Mouse (Mus musculus) lung, postnatal 14 days (tissue): ENCODE measurements around the gene Rcan2.

Experiments
- DNase-seq: peaks from one replicate; pipeline ENCODE4 v3.0.0; 2021

The Rcan2 gene

DNA sequence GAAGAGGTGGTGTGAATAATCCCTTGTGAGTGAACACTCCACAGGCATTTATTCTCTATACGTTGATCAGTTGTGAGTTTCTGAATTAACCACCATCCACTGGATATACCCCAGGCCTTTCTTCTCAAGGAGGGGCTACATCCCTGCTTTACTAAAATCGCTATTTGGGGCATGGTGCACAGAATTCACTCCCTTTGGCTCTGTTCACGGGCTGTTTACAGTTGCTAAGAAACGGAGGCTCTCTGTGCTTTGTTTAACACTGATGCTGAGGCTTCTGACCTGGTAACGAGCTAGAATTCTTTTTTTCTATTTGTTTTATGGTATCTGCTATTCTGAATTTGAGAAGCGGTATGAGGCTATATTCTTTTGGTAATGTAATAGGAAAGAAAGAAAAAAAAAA is 224.8 kb downstream of the Rcan2 start:
- DNase-seq = no peak

DNA sequence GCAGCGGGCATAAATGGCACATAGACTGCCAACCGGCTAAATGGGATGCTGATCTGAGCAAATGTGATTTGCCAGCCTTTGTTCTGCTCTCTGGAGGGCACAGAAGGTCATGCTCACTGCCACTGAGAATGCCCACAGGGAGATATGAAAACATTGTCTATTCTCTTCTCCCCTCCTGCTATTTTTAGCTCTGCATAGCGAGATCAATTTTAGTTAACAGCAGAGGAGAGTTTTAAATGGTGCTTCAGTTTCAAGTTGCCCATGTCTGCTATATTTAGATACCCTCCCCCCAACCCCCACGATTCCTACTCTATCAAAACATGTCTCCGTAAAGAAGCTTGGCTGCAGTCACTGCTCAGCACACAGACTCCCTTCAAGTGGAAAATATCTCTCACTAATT is 225.2 kb downstream of the Rcan2 start:
- DNase-seq = no peak

DNA sequence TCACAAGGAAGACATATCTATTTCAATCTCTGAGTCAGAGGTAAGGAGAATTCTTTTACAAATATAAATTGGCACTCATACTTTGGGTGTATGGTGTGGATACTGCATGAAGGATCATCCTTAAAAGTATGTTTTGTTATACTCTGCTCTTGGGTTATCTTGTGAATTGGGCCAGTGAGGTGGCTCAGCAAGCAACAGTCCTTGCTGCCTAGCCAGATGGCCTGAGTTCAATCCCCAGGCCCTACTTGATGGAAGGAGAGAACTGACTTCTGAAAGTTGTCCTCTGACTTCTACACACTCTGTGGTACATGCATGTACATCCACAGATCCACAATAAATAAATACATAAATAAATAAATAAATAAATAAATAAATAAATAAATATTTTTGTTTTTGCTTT is 225.6 kb downstream of the Rcan2 start:
- no peak for DNase-seq

DNA sequence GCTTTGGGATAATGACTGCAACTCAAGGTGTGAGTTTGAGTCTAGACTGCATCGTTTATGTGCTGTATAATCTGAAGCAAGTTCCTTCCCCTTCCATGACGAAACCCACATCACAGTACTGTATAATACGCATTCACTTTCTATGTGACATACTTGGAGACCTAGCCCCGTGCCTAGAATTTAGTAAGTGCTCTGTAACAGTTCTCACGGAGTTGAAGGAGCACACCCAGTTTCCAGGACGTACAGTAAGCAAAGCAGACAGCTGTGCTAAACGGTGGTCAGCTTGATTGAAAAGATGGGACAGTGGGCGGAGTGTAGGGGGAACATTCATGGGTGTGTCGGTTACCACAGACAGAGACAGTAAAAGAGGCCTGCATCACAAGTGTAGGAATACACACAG is 226.2 kb downstream of the Rcan2 start:
- DNase-seq = no peak

DNA sequence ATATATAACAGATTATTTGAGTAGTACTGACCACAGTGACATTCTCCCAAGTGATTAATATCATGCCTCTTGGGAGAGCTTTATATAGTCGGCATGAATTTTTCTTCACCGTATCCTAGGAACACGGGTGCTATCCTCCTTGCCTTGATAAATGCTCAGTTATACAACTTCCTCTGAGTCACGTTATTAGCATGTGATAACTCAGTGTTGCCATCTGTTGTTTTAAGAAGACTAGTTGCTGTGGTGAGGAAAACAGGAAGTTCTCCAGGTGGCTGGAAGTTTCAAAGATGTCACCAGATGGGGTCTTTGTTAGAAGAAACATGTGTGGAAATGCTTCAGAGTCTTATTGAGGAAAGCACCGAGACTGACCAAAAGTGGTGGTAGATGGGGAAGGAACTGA is 228.5 kb downstream of the Rcan2 start:
- no peak for DNase-seq

DNA sequence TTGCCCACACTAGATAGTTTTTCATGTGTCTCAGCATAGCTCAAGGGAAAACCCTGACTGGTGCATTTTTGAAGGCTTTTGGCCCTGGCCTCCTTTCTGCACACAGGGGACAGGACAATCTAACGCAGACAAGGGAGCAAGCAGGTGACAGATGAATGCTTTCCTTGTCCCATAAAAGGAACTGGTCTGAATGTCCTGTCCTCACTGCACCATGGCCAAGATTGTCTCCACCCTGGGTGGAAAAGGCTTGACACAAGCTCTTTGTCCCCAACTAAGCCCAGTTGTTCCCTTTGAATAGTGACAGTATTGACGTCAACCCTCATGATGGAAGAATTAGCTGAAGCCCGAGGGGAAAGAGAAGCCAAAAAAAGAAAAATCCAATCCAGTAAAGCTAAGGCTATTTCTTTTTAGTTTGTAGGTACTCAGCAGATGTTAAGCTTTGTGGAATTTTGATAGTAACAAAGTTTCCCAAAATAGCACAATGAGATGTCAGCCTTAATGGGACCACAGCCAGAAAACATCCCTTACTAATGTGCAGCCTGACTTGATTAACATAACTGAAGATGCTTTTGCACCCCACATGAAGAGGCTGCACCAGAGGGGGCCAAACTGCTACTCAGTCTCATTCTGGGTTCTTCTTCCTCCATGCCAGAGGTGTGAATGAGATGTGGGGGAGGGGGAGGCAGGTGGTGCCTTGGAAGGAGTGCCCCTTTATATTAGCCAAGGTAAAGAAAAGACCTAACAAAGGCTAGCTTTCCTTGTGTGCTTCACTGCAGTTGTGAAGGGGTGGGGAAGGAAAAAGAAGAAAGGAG is 229.8 kb downstream of the Rcan2 start:
- no peak for DNase-seq

DNA sequence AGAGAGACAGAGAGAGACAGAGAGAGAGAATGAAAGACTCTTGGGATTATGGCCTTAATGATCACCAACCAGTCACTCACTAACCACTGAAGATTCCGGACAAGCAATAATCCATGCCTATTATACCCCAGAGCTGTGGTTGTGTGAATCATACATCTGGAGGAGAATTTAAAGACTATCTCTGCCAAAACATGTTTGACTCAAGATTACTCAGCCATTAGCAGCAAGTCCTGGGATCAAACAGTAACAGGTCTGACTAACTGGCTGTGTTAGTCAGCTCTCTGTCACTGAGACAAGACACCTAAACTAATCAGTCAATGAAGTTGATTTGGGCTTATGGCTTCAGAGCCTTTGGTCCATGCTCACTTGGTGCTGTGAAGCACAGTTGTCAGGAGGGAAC is 233.9 kb downstream of the Rcan2 start:
- no peak for DNase-seq

DNA sequence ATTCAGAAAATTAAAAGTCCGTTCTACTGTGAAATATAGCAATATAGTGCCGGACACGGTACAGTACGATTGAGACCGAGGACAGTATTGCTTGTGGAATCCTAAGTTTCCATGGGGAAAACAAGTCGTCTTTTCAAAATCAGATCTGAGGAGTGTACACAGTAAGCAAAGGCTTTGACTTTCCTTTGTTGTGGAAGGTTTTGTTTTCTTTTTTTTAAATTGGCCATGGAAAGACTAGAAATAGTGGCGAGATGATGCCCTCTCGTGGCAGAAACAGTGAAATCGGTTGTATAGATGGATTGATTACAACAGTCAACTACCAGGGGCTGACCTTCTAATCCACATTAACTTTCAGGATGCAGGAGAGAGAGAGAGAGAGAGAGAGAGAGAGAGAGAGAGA is 237.5 kb downstream of the Rcan2 start:
- peak; percentile 48 for DNase-seq

DNA sequence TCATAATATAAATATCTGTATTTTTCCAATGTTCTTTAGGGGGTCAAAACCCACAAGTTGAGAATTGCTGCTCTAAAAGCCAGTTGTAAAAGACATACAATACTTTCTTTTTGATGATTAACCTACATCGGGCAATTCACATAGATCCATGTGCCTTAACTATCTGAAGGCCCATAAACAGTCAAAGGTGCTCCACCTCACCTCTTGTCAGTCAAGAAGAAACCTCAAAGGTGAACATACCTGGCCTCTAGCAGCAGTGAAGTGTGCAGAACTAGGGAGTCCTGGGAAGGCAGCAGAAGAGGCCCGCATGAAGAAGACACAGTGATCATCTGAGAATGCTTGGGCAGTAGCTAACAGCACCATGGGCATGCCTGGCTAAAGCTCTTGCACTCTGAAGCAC is 239.3 kb downstream of the Rcan2 start:
- no peak for DNase-seq

DNA sequence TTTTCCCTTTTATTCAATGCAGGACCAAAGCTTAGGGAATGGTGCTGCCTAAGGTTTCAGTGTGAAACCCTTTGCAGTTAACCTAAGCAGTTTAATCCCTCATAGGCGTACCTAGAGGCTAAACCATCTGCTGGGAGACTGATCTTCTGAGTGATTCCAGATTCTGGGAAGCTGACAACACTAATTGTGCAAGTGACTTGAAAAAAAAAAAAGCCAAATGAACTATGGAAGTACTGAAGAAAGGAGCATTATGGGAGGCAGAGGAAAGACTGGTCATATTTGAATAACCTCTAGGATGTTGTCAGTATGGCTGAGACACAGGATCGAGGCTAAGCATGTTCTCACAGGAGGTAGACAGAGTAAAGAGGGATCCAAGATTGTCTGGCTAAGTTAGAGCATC is 241.2 kb downstream of the Rcan2 start:
- DNase-seq = no peak

DNA sequence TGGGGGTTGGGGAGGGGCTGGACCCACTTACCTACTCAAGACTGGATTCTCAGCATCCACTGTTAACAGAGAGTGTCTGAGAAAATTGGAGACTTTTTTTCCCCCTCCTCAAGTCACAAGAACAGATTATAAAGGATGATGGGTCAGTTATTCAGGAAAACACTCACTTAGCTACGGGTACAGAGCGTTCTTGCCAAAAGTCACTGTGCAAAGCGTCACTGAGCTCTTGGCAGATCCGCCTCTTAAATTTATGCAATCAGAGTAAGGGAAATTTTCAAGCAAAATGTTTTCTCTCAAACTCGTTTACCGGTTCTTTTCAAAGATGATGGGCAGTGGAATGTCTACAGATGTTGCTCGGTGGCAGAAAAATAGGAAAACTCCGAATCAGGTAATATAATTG is 241.7 kb downstream of the Rcan2 start:
- peak; percentile 43 for DNase-seq

DNA sequence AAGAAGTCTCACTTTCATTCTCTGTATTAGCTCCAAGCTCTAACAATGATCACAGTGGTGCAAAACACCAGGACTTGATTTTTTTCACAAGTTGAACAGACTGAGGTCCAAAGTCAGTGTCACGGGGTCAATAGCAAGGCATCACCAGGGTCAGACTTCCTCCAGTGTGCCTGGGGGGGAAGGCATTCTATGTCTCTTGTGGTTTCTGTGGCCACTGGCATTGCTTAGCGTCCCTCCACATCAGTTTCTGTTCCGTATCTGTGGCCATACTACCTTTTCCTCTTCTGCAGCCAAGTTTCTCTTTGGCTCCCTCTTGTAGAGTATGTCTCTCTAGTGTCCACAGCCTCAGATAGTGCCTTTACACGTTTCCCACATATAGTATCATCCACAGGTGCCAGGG is 252.3 kb downstream of the Rcan2 start:
- no peak for DNase-seq

DNA sequence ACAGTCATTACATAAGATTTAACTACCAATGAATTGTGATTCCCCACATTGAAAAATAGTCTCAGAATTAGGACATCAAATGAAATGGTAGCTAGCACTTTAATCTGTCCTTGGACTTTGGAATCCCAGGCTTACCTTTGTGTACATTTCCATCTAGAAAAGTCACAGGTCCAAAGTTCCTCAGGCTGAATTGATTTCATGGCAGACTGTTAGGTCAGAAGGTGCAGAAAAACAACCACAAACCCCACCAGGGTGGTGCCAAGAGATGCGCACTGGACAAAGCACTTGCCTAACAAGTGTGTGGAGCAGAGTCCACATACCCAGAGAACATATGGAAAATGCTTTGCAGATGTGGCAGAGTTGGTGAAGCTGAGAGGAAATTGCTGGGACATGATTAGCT is 256.0 kb downstream of the Rcan2 start:
- DNase-seq = no peak

DNA sequence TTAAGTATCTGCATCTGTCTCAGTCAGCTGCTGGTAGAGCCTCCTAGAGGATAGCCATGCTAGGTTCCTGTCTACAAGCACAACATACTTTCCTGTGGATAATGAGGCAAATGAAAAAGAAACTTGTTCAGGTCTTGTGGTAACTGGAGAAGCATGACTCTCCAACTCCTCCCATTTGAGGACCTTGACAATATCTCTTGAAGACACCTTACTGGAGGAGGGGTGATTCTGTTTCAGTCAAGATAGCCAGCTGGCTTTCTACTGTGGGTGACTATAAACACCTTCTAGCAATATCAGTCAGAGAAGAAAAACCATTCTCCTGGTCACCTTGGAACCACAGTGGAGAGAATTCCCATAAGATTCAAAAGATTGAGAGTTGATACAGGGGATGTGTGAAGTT is 257.0 kb downstream of the Rcan2 start:
- DNase-seq = no peak

DNA sequence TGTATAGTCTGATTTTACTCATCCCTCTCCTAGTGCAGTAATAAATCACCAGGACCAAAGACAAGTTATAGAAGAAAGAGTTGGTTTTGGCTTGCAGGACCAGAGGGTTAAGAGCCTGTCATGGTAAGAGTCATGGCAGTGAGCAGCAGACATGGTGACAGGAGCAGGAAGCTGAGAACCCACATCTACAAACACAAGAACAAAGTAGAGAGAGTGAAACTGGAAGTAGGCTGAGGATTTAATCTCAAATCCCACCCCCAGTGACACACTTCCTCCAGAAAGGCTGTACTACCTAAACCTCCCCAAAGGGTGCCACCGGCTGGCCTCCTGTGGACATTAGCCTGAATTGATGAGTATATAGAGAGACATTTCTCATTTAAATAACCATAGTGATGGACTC is 259.6 kb downstream of the Rcan2 start:
- no peak for DNase-seq

DNA sequence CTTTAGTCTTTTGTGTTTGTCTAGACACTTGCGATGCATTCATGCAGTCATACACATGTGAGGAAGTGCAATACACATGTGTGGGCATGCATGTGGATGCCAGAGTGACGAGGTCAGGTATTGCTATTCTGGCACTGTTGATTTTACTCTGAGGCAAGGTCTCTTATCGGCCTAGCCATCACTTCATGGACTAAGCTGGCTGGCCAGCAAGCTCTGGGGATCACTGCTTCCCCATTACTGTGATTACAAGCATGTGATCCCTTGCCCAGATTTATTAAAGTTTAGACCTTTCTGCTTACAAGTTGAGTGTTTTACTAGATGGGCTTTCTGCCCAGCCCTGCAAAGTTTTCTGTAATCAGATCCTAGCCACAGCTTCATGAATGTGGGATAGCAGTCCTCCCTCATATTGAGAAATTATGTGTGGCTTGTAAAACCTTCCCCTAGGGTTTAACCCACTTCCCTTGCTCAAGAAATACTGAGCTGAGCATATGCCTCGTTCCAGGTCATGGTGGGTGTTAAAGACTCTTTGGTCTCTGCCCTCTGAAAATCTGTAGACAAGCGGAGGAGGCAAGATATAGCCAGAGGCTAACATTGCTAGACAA is 260.2 kb downstream of the Rcan2 start:
- DNase-seq = no peak

DNA sequence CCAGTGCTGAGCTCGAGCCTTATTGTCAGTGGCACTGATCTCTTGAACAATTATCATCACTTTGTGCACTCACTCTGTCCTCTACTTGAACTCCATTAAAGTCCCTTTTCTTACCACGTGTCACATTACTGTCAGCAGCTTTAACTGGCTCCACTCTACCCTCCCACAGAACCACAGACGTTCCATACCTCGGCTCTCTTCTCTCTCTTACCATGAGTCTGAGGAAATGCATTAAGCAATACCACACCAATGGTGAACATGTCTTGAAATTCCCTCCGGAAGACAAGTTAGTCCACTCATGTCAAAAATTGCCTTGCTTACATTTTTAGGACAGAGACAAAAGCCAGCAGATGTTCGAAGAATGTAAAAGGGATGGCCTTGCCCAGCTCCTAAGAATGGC is 267.7 kb downstream of the Rcan2 start:
- DNase-seq = no peak

DNA sequence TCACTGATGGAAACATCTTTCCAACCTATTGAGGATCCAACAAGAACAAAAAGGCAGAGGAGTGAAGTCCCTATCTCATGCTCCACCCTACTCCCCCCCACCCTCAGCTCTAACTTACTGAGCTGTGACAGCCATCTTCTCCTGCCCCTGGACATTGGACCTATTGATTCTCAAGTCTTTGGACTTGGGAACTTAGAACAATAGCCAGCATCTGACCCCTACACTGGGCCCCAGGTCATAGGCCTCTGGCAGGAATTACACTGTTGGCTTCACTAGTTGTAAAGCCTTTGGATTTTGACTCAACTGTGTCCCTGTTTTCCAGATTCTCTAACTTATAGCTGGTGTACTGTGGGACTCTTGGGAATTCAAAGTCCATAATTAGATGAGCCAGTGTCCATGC is 270.5 kb downstream of the Rcan2 start:
- no peak for DNase-seq

DNA sequence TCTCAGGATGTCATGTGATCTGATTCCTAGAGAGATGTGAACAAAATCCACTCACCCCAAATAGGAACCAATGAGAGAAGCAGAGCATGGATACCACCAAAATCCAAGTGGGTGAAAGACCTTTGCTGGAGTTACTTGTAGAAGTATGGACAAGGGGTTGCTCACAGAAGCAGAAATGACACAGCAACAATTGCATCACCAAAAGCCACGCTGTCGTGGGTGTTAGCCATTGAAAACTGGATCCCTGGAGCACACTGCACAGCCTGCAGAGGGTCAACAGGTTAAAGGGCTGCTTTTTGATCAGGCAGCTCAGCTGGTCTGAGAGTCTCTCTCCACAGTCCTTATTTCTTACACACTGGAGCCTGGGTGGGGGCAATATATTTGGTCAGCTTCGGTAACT is 274.4 kb downstream of the Rcan2 start:
- peak; percentile 12 for DNase-seq

DNA sequence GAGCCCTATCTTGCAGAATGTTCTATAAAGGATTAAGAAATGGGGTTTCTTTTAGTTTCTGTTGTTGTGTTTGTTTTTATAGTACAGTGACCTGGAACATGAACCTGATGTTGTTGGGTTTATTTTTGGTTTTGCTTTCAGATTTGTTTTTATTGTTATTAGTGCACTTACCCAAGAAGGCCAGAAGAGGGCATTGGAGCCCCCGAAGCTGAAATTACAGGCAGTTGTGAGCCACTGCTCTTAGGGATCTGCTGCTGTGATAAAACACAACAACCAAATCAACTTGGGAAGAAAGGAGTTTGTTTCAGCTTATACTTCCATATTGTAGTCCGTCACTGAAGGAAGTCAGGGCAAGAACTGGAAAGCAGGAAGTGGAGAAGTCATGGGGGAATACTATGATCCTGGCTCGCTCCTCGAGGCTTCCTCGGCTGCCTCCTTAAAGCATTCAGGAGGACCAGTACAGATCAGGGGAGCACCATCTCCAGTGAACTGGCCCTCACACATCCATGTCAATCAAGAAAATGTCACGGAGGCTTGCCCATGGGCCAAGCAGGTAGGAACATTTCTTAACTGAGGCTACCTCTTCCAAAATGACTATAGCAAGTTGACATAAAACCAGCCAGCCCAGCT is 275.0 kb downstream of the Rcan2 start:
- DNase-seq = peak; percentile 37

DNA sequence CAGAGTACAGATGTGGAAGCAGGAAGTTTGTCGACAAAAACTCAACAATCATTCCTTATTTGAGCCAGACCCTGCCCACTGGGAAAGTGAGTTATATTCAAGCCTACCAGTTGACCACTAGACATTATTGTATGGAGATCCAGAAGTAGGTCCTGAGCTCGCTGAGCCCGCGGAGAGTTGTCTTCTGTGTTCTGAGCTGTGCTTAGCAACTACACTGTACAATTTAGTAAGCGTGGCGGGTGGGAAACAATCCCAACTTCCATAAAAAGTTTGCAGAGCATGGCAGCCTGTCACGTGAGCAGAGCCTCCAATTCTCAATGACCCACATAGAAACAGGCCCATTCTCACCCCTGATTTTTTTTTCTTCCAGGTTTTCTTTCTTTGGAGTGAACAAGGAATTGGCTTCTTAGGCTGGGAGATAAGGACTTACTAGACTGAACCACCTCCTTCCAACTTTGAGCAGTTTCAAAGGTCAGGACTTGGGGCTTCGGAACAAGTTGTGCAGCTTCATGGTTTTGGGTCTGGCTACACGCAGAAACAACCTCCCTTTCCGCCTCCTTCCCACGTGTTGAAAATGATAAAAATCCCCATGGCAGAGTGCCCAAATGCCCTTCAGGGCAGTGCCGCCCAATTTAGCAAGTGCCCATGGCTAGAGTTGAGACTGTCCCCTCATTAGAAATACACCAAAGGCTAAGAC is 276.1 kb downstream of the Rcan2 start:
- no peak for DNase-seq

DNA sequence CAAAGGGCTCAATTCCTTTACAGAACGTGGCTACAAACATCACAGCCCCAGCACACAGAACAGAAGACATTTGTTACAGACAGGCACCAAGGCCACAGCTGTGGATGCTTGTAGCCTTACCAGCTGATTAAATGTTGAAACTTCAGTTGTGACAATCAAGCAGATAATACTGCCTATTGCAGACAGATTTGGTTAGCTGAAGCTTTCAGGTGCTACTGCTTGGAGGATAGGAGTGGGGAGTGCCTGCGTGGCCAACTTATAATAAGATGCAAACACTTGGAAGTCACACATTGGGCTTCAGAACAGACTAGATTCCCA is 276.7 kb downstream of the Rcan2 start:
- DNase-seq = no peak

DNA sequence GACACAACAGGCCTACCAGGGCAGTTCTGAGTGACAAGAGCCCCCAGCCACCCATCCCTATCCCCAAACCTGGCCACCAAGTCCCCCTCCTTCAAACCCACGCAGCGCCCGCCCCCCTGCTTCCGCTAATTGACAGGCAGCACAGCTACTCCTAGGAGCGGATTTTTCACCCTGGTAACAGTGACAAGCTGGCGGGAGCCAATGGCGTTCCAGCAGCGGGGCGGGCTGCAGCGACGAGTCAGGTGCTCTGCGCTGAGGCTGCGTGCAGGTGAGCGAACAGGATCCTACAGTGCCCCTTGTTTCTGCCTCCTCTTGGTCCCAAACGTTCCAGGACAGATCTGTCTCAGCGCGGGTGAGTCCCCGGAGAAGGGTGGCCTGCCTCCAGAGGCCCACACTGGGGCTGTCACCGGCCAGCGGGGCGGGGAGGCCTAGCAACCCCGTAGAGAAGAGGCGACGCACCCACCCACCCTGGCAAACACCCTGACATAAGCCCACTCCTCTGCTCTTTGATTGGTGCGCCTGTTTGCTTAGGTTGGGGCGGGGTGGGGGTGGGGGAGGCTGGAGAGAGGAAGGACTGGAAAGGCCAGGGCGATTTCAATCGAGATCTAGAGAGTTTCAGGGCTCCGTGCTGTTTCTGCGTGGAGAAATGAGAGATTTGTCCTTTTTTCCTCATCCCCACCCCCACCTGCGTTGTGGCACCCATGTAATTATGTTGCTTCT is 277.6 kb downstream of the Rcan2 start, which contains the start of gene Enpp5:
Enpp5 (plus strand) TSS at position 183 of the 720 bp plus-strand sequence.
- DNase-seq = peak; percentile 82
